Mouse (Mus musculus) central nervous system, embryonic 11.5 days (tissue): ENCODE data around the gene Vmn1r157. TPM values are rescaled to one million over a fixed set of nuclear protein-coding genes. Genes with fewer than 3 reads are reported as not detected.

Experiments used
- polyA plus RNA-seq: library from polyadenylated mRNA; depleted of rRNA; stranded (reverse); fragments of >200 nt; gene quantifications from 2 replicates; pipeline ENCODE4 v1.2.3, GENCODE M21; 2012; rRNA removed

The Vmn1r157 gene
- not detected in 2 replicates for polyA plus RNA-seq

GRCm38 (mm10) chr7:22761397-22761796 lies at the start of gene Vmn1r157:
Vmn1r157 (plus strand) TSS chr7:22761697.

GRCm38 (mm10) chr7:22719610-22720009 lies 41.9 kb upstream of the Vmn1r157 start, which contains the start of gene Gm4567:
Gm4567 (minus strand) TSS chr7:22719710.

GRCm38 (mm10) chr7:22790682-22791081 lies 29.2 kb downstream of the Vmn1r157 start, which contains the start of gene Vmn1r158:
Vmn1r158 (minus strand) TSS chr7:22790782.

Other genes with a start within 250 kb of the Vmn1r157 start
- gene Vmn1r152, start 238.7 kb upstream of the Vmn1r157 start, polyA plus RNA-seq = not detected in 2 replicates
- not detected in 2 replicates for gene Gm8677, start 226.8 kb upstream of the Vmn1r157 start, polyA plus RNA-seq
- not detected in 2 replicates for gene Gm4201, start 196.4 kb upstream of the Vmn1r157 start, polyA plus RNA-seq
- not detected in 2 replicates for gene Gm4565, start 173.6 kb upstream of the Vmn1r157 start, polyA plus RNA-seq
- gene Vmn1r155, start 103.7 kb upstream of the Vmn1r157 start, polyA plus RNA-seq = not detected in 2 replicates
- gene Gm8693, start 69.4 kb upstream of the Vmn1r157 start, polyA plus RNA-seq = not detected in 2 replicates
- not detected in 2 replicates for gene Gm4567, start 42.0 kb upstream of the Vmn1r157 start, polyA plus RNA-seq
- not detected in 2 replicates for gene Vmn1r158, start 29.1 kb downstream of the Vmn1r157 start, polyA plus RNA-seq
- not detected in 2 replicates for gene Vmn1r159, start 81.9 kb downstream of the Vmn1r157 start, polyA plus RNA-seq
- not detected in 2 replicates for gene Vmn1r160, start 109.5 kb downstream of the Vmn1r157 start, polyA plus RNA-seq
- gene Gm4214, start 223.0 kb downstream of the Vmn1r157 start, polyA plus RNA-seq = not detected in 2 replicates